Comparison of ENCODE assay signal across 36 mouse cellular contexts in the genomic region with DNA sequence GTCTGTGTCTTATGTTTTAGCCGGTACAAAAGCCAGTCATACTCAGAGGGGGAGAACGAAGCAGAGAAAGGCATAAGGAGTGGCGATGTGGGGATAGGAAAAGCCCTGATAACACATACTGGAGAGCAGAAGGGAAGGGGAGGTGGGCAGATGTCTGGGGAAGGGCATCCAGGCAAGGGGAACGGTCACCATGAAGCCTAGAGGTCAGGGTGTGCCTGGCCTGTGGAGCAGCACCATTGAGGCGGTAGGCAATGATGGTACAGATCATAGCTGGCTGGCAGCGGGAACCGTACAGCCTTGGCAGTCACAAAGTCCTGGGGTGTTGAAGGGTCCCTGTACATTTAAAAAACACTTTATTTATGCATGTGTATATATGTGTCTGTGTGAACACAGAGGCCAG. TPM values are rescaled to one million over a fixed set of nuclear protein-coding genes. Genes with fewer than 3 reads are reported as not detected.
DNase-seq lines count a peak whose midpoint lies in the region; ATAC-seq and TF ChIP-seq lines count a peak whose summit lies in the region.
"Had no signal": no experiment of that assay in that cellular context is flagged by ENCODE, and none has a peak within 500 bp of the region (broad histone marks: within the 10 kb centered on the region; RNA-seq: fewer than 3 reads in every experiment).

No protein-coding gene starts in this region.

- H3K36me3 ChIP-seq in heart, embryonic 10.5 days = peaks cover 9% of the 10 kb centered on the region
- H3K36me3 ChIP-seq in kidney, embryonic 15.5 days = no peaks in the 10 kb centered on the region
- H3K36me3 ChIP-seq: embryonic facial prominence, embryonic 12.5 days; G1E; limb, embryonic 12.5 days; neural tube, embryonic 15.5 days had no signal

- H3K4me1 ChIP-seq in heart, embryonic 10.5 days = peaks cover 100% of the 10 kb centered on the region
- peaks cover 98% of the 10 kb centered on the region for H3K4me1 ChIP-seq in kidney, embryonic 15.5 days
- peaks cover 46% of the 10 kb centered on the region for H3K4me1 ChIP-seq in brown adipose tissue, adult 24 weeks (ENCODE audit: control insufficient read depth, insufficient read depth, insufficient read length, low read length)
- peaks cover 42% of the 10 kb centered on the region for H3K4me1 ChIP-seq in embryonic fibroblast, embryonic 13.5 days (ENCODE audit: control insufficient read depth, insufficient read depth, low read length)

- TF ChIP-seq POLR2A in embryonic fibroblast, embryonic 13.5 days (IDR thresholded peaks at IDR 0.05; ENCODE audit: low read depth, low read length) = no peak

- TF ChIP-seq CTCF in embryonic fibroblast, embryonic 13.5 days (IDR thresholded peaks at IDR 0.05; ENCODE audit: borderline replicate concordance, insufficient read depth, low read length) = no peak
- TF ChIP-seq CTCF in layer of hippocampus, adult 2 months (conservative IDR thresholded peaks at IDR 0.05) = no peak

- 61% methylated on average over 7 of the region's 7 CpGs for WGBS in heart, embryonic 10.5 days
- WGBS in kidney, embryonic 15.5 days = 91% methylated on average over 7 of the region's 7 CpGs

- no peak overlapping the region for H3K4me2 ChIP-seq in kidney, embryonic 15.5 days
- H3K4me2 ChIP-seq: embryonic facial prominence, embryonic 12.5 days; hindbrain, embryonic 14.5 days; midbrain, embryonic 11.5 days; neural tube, embryonic 15.5 days had no signal

- no peaks in the 10 kb centered on the region for H3K9me3 ChIP-seq in heart, embryonic 10.5 days
- H3K9me3 ChIP-seq in kidney, embryonic 15.5 days (replicated peaks) = no peaks in the 10 kb centered on the region
- H3K9me3 ChIP-seq: embryonic facial prominence, embryonic 12.5 days; G1E; limb, embryonic 12.5 days; neural tube, embryonic 15.5 days had no signal

- peak overlapping the region; percentile 85 for H3K27ac ChIP-seq in heart, embryonic 10.5 days
- H3K27ac ChIP-seq in kidney, embryonic 15.5 days = 0 out of 2 replicates have a peak overlapping the region, but pooled peaks have one; percentile 67
- peak overlapping the region; percentile 92 for H3K27ac ChIP-seq in brown adipose tissue, adult 24 weeks (replicated peaks; ENCODE audit: low read depth, low read length)
- H3K27ac ChIP-seq in embryonic fibroblast, embryonic 13.5 days (ENCODE audit: insufficient read depth, low read length) = peak overlapping the region; percentile 98
- no peak overlapping the region for H3K27ac ChIP-seq in layer of hippocampus, adult 2 months
- H3K27ac ChIP-seq: hindbrain, embryonic 14.5 days; liver, embryonic 14.5 days; neural tube, embryonic 15.5 days had no signal

- DNase-seq in heart, embryonic 10.5 days (ENCODE audit: low spot score) = no peak
- no peak for DNase-seq in heart, postnatal 14 days
- no peak for DNase-seq in kidney, adult 18-20 months
- no peak for DNase-seq in right cerebral cortex, postnatal 10 days (ENCODE audit: low spot score in 2 of 2)
- no peak for DNase-seq in layer of hippocampus, adult 2 months (ENCODE audit: low spot score in 2 of 2)
- DNase-seq: B cell, adult 2 months; cerebellum, adult 18-20 months; cerebellum, postnatal 14 days; kidney, adult 8-10 months; kidney, postnatal 25 days; layer of hippocampus, postnatal 36 days had no signal

- no peaks in the 10 kb centered on the region for H3K27me3 ChIP-seq in heart, embryonic 10.5 days (ENCODE audit: insufficient read depth, poor library complexity, severe bottlenecking)
- no peaks in the 10 kb centered on the region for H3K27me3 ChIP-seq in kidney, embryonic 15.5 days
- H3K27me3 ChIP-seq: limb, embryonic 12.5 days; Patski had no signal

- H3K9ac ChIP-seq in kidney, embryonic 15.5 days = no peak overlapping the region
- H3K9ac ChIP-seq: hindbrain, embryonic 14.5 days; limb, embryonic 12.5 days; liver, embryonic 14.5 days; neural tube, embryonic 15.5 days had no signal

- intact Hi-C loops in heart, postnatal 14 days (cut with DNase I) = no loop called here

- ATAC-seq in kidney, embryonic 15.5 days (replicated peaks; ENCODE audit: low FRiP score) = no peak
- ATAC-seq: forebrain, embryonic 14.5 days; inflammation-experienced regulatory T-cells, adult 6 months; Patski had no signal

- H3K4me3 ChIP-seq in heart, embryonic 10.5 days = peak overlapping the region; percentile 37; the same call in 1 of the 2 replicates
- H3K4me3 ChIP-seq in kidney, embryonic 15.5 days (replicated peaks) = no peak overlapping the region
- peak overlapping the region; percentile 43 for H3K4me3 ChIP-seq in brown adipose tissue, adult 24 weeks (ENCODE audit: insufficient read depth, low read depth, low read length)
- no peak overlapping the region for H3K4me3 ChIP-seq in embryonic fibroblast, embryonic 13.5 days (ENCODE audit: insufficient read depth, low read length)
- H3K4me3 ChIP-seq in layer of hippocampus, adult 2 months = no peak overlapping the region
- H3K4me3 ChIP-seq: embryonic facial prominence, embryonic 12.5 days; limb, embryonic 12.5 days; neural tube, embryonic 15.5 days had no signal

RNA-seq across cellular contexts. Expression of gene Hspg2, which starts 6.1 kb away (rescaled TPM):
- polyA plus RNA-seq in heart, embryonic 10.5 days (2016; fragmentation: Nextera tagmentation; extraction: Ambion mirVana) = 52.0 and 58.9 TPM in 2 replicates
- 100 to 1,000 TPM; 436 to 447 TPM for total RNA-seq in heart, postnatal 14 days (2021)
- 34.2 and 35.7 TPM in 2 replicates for polyA plus RNA-seq in kidney, embryonic 15.5 days (2015; fragmentation: Nextera tagmentation; extraction: Ambion mirVana)
- 32.5 and 49.7 TPM in 2 replicates for polyA plus RNA-seq in brown adipose tissue, adult 24 weeks (2012; ENCODE audit: insufficient read depth, insufficient read length, missing spikeins)
- polyA plus RNA-seq in embryonic fibroblast, embryonic 13.5 days (2011; ENCODE audit: insufficient read length, low read depth, missing spikeins) = 271 and 368 TPM in 2 replicates
- total RNA-seq in layer of hippocampus, adult 2 months (2021) = 1 to 10 TPM; 4.0 to 5.2 TPM
- polyA plus RNA-seq: G1E; inflammation-experienced regulatory T-cells, adult 6 months had no signal

RNA-seq across cellular contexts. Expression of gene 1700013G24Rik, which starts 21.6 kb away (rescaled TPM):
- not detected in 2 replicates for polyA plus RNA-seq in heart, embryonic 10.5 days (2016; fragmentation: Nextera tagmentation; extraction: Ambion mirVana)
- not detected for total RNA-seq in heart, postnatal 14 days (2021)
- not detected in 2 replicates for polyA plus RNA-seq in kidney, embryonic 15.5 days (2015; fragmentation: Nextera tagmentation; extraction: Ambion mirVana)
- not detected in 2 replicates for polyA plus RNA-seq in brown adipose tissue, adult 24 weeks (2012; ENCODE audit: insufficient read depth, insufficient read length, missing spikeins)
- polyA plus RNA-seq in embryonic fibroblast, embryonic 13.5 days (2011; ENCODE audit: insufficient read length, low read depth, missing spikeins) = not detected in 2 replicates
- not detected for total RNA-seq in layer of hippocampus, adult 2 months (2021)
- total RNA-seq: adrenal gland, adult 18-20 months; CH12.LX; gastrocnemius, postnatal 10 days; granulocyte monocyte progenitor cell, adult 5-6 weeks; layer of hippocampus, adult 8-10 months; layer of hippocampus, postnatal 36 days; left cerebral cortex, postnatal 10 days; midbrain, postnatal 0 days had no signal
- polyA plus RNA-seq: embryonic facial prominence, embryonic 12.5 days; forebrain, embryonic 14.5 days; frontal cortex, adult 2 months; G1E; hindbrain, embryonic 14.5 days; inflammation-experienced regulatory T-cells, adult 6 months; limb, embryonic 12.5 days; liver, embryonic 14.5 days; lung, embryonic 14.5 days; midbrain, embryonic 11.5 days; midbrain, postnatal 0 days; neural tube, embryonic 15.5 days; Patski; small intestine, adult 2 months; thymus, postnatal 0 days; urinary bladder, adult 2 months had no signal

RNA-seq across cellular contexts. Expression of gene Cela3b, which starts 44.4 kb away (rescaled TPM):
- not detected in 2 replicates for polyA plus RNA-seq in heart, embryonic 10.5 days (2016; fragmentation: Nextera tagmentation; extraction: Ambion mirVana)
- total RNA-seq in heart, postnatal 14 days (2021) = not detected
- polyA plus RNA-seq in kidney, embryonic 15.5 days (2015; fragmentation: Nextera tagmentation; extraction: Ambion mirVana) = not detected in 2 replicates
- polyA plus RNA-seq in brown adipose tissue, adult 24 weeks (2012; ENCODE audit: insufficient read depth, insufficient read length, missing spikeins) = not detected in 2 replicates
- not detected in 2 replicates for polyA plus RNA-seq in embryonic fibroblast, embryonic 13.5 days (2011; ENCODE audit: insufficient read length, low read depth, missing spikeins)
- not detected for total RNA-seq in layer of hippocampus, adult 2 months (2021)
- total RNA-seq: adrenal gland, adult 18-20 months; CH12.LX; G1E; gastrocnemius, postnatal 10 days; granulocyte monocyte progenitor cell, adult 5-6 weeks; layer of hippocampus, adult 8-10 months; layer of hippocampus, postnatal 36 days; left cerebral cortex, postnatal 10 days; midbrain, postnatal 0 days had no signal
- polyA plus RNA-seq: embryonic facial prominence, embryonic 12.5 days; forebrain, embryonic 14.5 days; frontal cortex, adult 2 months; G1E; hindbrain, embryonic 14.5 days; inflammation-experienced regulatory T-cells, adult 6 months; limb, embryonic 12.5 days; lung, embryonic 14.5 days; midbrain, embryonic 11.5 days; midbrain, postnatal 0 days; neural tube, embryonic 15.5 days; Patski; thymus, postnatal 0 days; urinary bladder, adult 2 months had no signal

Comparison
In these comparisons a context has a peak if more than half of its experiments do, and no peak if none do; other contexts are left out.
1. H3K4me3 ChIP-seq: peak in heart, embryonic 10.5 days (single experiment) and brown adipose tissue, adult 24 weeks (single experiment); none in kidney, embryonic 15.5 days (single experiment), embryonic fibroblast, embryonic 13.5 days (single experiment) and layer of hippocampus, adult 2 months (single experiment).